In genomic region chr13:110556355-110557095, GRCm38 (mm10) we compare ENCODE assay signal across 22 mouse cellular contexts.
DNase-seq lines count a peak whose midpoint lies in the region; ATAC-seq and TF ChIP-seq lines count a peak whose summit lies in the region.
"Had no signal": no experiment of that assay in that cellular context is flagged by ENCODE, and none has a peak within 500 bp of the region (broad histone marks: within the 10 kb centered on the region; RNA-seq: fewer than 3 reads in every experiment).

No protein-coding gene starts in this region.

- peaks cover 13% of the 10 kb centered on the region for H3K4me1 ChIP-seq in heart, adult 2 months (ENCODE audit: control insufficient read depth, insufficient read depth, low read length)
- 0 out of 2 replicates have a peak, but pooled peaks cover 3% of the 10 kb centered on the region for H3K4me1 ChIP-seq in kidney, embryonic 14.5 days (ENCODE audit: control insufficient read depth, insufficient read depth, low read length)
- H3K4me1 ChIP-seq in cortical plate, adult 2 months (ENCODE audit: control insufficient read depth, insufficient read depth, low read length): peaks cover 11% of the 10 kb centered on the region
- H3K4me1 ChIP-seq: forebrain, embryonic 12.5 days; intestine, embryonic 15.5 days had no signal

- H3K27ac ChIP-seq in heart, adult 2 months: peak overlapping the region; percentile 51
- 0 out of 2 replicates have a peak overlapping the region, but pooled peaks have one; percentile 26 for H3K27ac ChIP-seq in kidney, embryonic 14.5 days (ENCODE audit: low read depth, low read length)
- H3K27ac ChIP-seq in cortical plate, adult 2 months (ENCODE audit: insufficient read depth, low read length): peak overlapping the region; percentile 94
- H3K27ac ChIP-seq: embryonic facial prominence, embryonic 13.5 days; forebrain, embryonic 12.5 days; gastrocnemius, adult 2 months; hindbrain, embryonic 10.5 days; hindbrain, embryonic 14.5 days; intestine, embryonic 15.5 days had no signal

- intact Hi-C loops in heart, adult 2 months (cut with DNase I): loop anchor here (5.0 kb wide), 2 partner anchors 136 to 411 kb away; no protein-coding TSS in a partner anchor

- H3K4me2 ChIP-seq in kidney, embryonic 14.5 days (replicated peaks; ENCODE audit: low read depth, low read length): no peak overlapping the region
- H3K4me2 ChIP-seq: embryonic facial prominence, embryonic 13.5 days; forebrain, embryonic 12.5 days; hindbrain, embryonic 14.5 days; intestine, embryonic 15.5 days had no signal

- ATAC-seq in kidney, embryonic 14.5 days (ENCODE audit: low FRiP score, low TSS enrichment): no peak
- ATAC-seq: activated CD4-positive, CD25-positive, alpha-beta regulatory T cell, adult 4 months; forebrain, embryonic 16.5 days; intestine, embryonic 15.5 days; Patski had no signal

- 51% methylated on average over 9 of the region's 9 CpGs for WGBS in heart, adult 2 months
- 72% methylated on average over 9 of the region's 9 CpGs for WGBS in kidney, embryonic 14.5 days

- TF ChIP-seq POLR2A in heart, adult 2 months (IDR thresholded peaks at IDR 0.05; ENCODE audit: insufficient read depth, low read depth, low read length): no peak
- TF ChIP-seq POLR2A in cortical plate, adult 2 months (IDR thresholded peaks at IDR 0.05; ENCODE audit: extremely low read depth, insufficient read depth, low read length): no peak

- H3K27me3 ChIP-seq in heart, adult 2 months (ENCODE audit: control insufficient read depth, insufficient read depth, low read length): no peaks in the 10 kb centered on the region
- no peaks in the 10 kb centered on the region for H3K27me3 ChIP-seq in kidney, embryonic 14.5 days (ENCODE audit: control insufficient read depth, insufficient read depth, low read length)
- H3K27me3 ChIP-seq: embryonic facial prominence, embryonic 13.5 days; forebrain, embryonic 12.5 days; intestine, embryonic 15.5 days; Patski had no signal

- H3K36me3 ChIP-seq in heart, adult 2 months (ENCODE audit: control insufficient read depth, insufficient read depth, low read length): peaks cover 3% of the 10 kb centered on the region; the same call in 1 of the 2 replicates
- no peaks in the 10 kb centered on the region for H3K36me3 ChIP-seq in kidney, embryonic 14.5 days (ENCODE audit: control insufficient read depth, insufficient read depth, low read length)
- H3K36me3 ChIP-seq: embryonic facial prominence, embryonic 13.5 days; forebrain, embryonic 12.5 days; hindbrain, embryonic 10.5 days; intestine, embryonic 15.5 days had no signal

- no peak for DNase-seq in heart, adult 2 months
- DNase-seq in heart, adult 8-10 months (ENCODE audit: low spot score): no peak
- DNase-seq in kidney, postnatal 36 days: no peak
- DNase-seq in right cerebral cortex, adult 18-20 months: peak; percentile 37
- DNase-seq in right cerebral cortex, postnatal 4 days: no peak
- no peak for DNase-seq in c-Kit-positive CD71-positive TER-119-positive erythroid progenitor cells, embryonic 14.5 days (ENCODE audit: low spot score)
- DNase-seq: adrenal gland, postnatal 14 days; cerebellum, adult 11 months; cerebellum, adult 8-10 months; cerebellum, postnatal 25 days; gastrocnemius, adult 2 months; gastrocnemius, postnatal 25 days had no signal

- TF ChIP-seq CTCF in heart, adult 2 months (IDR thresholded peaks at IDR 0.05): no peak
- TF ChIP-seq CTCF in cortical plate, adult 2 months (IDR thresholded peaks at IDR 0.05; ENCODE audit: extremely low read depth, insufficient read depth, low read length): no peak

- no peaks in the 10 kb centered on the region for H3K79me2 ChIP-seq in heart, adult 2 months (replicated peaks; ENCODE audit: control insufficient read depth, insufficient read depth, low read length)

- TF ChIP-seq EP300 in heart, adult 2 months (IDR thresholded peaks at IDR 0.05; ENCODE audit: insufficient read depth, low read depth, low read length): no peak

- no peaks in the 10 kb centered on the region for H3K9me3 ChIP-seq in kidney, embryonic 14.5 days (ENCODE audit: control insufficient read depth, low read length)
- H3K9me3 ChIP-seq: embryonic facial prominence, embryonic 13.5 days; forebrain, embryonic 12.5 days; hindbrain, embryonic 10.5 days; intestine, embryonic 15.5 days had no signal

- H3K9ac ChIP-seq in heart, adult 2 months (ENCODE audit: low read depth, low read length): no peak overlapping the region
- no peak overlapping the region for H3K9ac ChIP-seq in kidney, embryonic 14.5 days (ENCODE audit: low read depth, low read length)
- H3K9ac ChIP-seq: embryonic facial prominence, embryonic 13.5 days; forebrain, embryonic 12.5 days; hindbrain, embryonic 14.5 days; intestine, embryonic 15.5 days had no signal

- no peak overlapping the region for H3K4me3 ChIP-seq in heart, adult 2 months
- H3K4me3 ChIP-seq in kidney, embryonic 14.5 days (ENCODE audit: low read length): no peak overlapping the region
- H3K4me3 ChIP-seq in cortical plate, adult 2 months (ENCODE audit: insufficient read depth, low read length): no peak overlapping the region
- H3K4me3 ChIP-seq: embryonic facial prominence, embryonic 13.5 days; forebrain, embryonic 12.5 days; gastrocnemius, adult 2 months; hindbrain, embryonic 10.5 days; intestine, embryonic 15.5 days had no signal

Comparison
In these comparisons a context has a peak if more than half of its experiments do, and no peak if none do; other contexts are left out.
1. H3K27ac ChIP-seq: peak in every context shown above with its lines; median percentile 94 in cortical plate, adult 2 months; 51 in heart, adult 2 months; 26 in kidney, embryonic 14.5 days.